Mouse (Mus musculus) kidney, adult 2 months (tissue): ENCODE data around the gene 1810043G02Rik.
"Not testable (repeated sequence)": the region's sequence is repeated elsewhere in the genome, so short reads cannot be mapped to it uniquely, and the experiment has no call there.

Experiments used
- CTCF ChIP-seq: fragments of 200-500 bp; conservative IDR thresholded peaks from 2 replicates; pipeline ENCODE4 v1.5.1; 2011; ENCODE audit warnings: low read depth, mild to moderate bottlenecking, control low read depth, low read length, moderate library complexity, mixed read lengths; ENCODE audit not compliant: insufficient read depth, insufficient read length
- POLR2A ChIP-seq: fragments of 200-500 bp; IDR thresholded peaks from one replicate; pipeline ENCODE4 v1.6.1; 2011; ENCODE audit warnings: low read depth, low read length, control low read depth

DNA sequence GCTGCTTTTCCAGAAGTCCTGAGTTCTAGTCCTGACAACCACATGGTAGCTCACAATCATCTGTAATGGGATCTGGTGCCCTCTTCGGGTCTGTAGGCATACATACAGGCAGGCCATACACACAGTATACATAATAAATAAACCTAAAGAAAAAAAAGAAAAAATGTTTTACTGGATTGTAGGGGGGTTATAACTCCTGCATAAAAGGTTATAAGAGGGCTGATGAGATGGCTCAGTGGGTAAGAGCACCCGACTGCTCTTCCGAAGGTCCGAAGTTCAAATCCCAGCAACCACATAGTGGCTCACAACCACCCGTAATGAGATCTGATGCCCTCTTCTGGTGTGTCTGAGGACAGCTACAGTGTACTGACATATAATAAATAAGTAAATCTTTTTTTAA, 32.8 kb downstream of the 1810043G02Rik start:
- TF ChIP-seq CTCF, POLR2A: not testable (repeated sequence)
